Mouse (Mus musculus) urinary bladder, postnatal 36 days (tissue): ENCODE results near the gene Coch.
"Not testable (repeated sequence)": the region's sequence is repeated elsewhere in the genome, so short reads cannot be mapped to it uniquely, and the experiment has no call there.

Experiments used
- DNase-seq, 2 experiments: peaks; one replicate each; pipeline ENCODE4 v3.0.0; 2022; ENCODE audit warnings: low spot score in 2 of 2, mixed read lengths in 1 of 2

The Coch gene

DNA sequence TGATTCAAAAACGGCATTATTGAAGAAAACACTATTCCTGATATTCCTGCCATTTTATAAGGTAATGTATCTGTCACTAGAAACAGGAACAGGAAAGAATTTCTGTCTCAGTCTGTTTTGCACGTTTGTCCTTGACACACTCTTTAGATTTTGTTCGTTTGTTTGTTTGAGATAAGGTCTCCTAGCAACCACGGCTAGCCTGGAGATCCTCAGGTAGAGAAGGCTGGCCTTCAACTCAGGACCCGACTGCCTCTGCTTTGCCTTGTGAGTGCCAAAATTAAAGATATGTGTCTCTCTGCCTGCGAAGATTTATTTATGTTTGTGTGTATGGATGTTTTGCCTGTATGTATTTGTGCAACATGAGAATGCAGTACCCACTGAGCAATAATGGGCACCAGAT lies 48.7 kb downstream of the Coch start:
- no peak for DNase-seq

GRCm38 (mm10) chr12:51649401-51649800 lies 56.3 kb downstream of the Coch start:
- DNase-seq = not testable (repeated sequence)
